Mouse (Mus musculus): ENCODE measurements around the gene Specc1. TPM values are rescaled to one million over a fixed set of nuclear protein-coding genes. Genes with fewer than 3 reads are reported as not detected.
A peak's percentile ranks its signal among the peaks of the same experiment; 100 is the strongest.

Gene Specc1
- polyA plus RNA-seq, 1 experiment, result 79.7 TPM

DNA sequence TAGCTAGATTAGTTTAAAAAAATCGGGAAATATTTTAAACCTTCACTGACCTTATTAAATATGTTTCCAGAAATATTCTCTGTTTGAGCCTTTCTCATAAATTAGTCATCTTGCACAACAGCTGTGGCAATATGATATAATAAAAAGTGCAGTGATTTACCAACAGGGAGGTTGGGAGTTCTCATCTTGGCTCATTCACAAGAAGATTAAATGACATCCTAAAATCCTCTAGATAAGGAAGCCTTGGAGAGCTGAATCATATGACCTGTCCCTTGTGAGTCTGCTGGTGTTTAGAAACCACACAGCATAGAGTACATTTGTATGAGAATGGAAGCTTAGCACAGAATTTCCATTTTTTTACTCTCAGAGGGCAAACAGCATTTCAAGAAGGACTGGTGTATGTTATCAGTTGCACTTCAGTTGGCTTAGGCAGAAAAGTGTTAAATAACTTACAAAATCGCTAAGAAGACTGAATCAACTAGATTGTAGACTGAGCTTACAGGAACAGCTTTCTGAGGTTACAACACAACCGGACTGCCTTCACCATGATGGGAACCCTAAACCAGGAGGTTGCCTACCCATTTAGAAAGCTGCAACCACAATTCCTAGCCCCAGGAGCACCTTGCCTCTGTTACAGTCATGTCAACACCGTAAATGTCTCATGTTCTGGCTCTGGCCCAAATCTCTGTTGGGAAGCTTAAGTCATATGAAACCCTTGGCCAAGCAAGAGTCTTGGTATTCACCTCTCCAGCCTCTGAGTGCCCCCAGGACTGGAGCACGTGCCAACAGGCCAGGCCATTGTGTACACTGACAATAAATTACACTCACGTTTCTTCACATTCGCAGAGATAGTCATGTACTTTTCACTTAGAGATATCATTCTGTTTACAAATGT lies 188.9 kb downstream of the Specc1 start:
- TF ChIP-seq CTCF (IDR thresholded peaks at IDR 0.05; ENCODE audit: borderline replicate concordance, insufficient read depth, low read depth, low read length) (no peak), POLR2A (IDR thresholded peaks at IDR 0.05; ENCODE audit: borderline replicate concordance, insufficient read depth, low read length) (no peak)
- Histone ChIP-seq H3K27me3 (ENCODE audit: control insufficient read depth, insufficient read depth, low read length) (no peaks in the 10 kb centered on the region), H3K4me3 (replicated peaks; ENCODE audit: insufficient read depth, low read depth, low read length) (no peak overlapping the region), H3K27ac (ENCODE audit: insufficient read depth, low read length) (no peak overlapping the region), H3K4me1 (ENCODE audit: control insufficient read depth, insufficient read depth, low read length) (peaks cover 6% of the 10 kb centered on the region; the same call in 1 of the 2 replicates)
- peak; percentile 23 to 45 for DNase-seq
- 55% methylated on average over 7 of the region's 7 CpGs for WGBS

DNA sequence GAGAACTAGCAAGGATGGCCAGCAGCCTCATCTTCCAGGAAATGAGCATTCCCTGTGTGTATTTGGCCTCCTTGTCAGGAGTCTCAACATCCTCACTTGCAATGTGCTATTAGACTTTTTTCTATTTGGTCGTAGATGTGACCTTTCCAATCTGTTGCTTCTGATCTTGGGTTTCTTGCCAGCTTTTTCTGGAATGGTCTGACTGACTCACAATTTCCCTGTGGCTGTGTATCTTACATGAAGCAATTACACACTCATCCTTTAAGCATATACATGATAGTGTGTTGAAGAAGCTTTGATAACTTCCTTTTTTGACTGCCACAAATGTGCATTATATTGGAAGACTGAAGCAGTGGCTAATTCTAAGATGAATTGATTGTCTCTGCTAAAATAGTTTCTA lies 190.1 kb downstream of the Specc1 start:
- TF ChIP-seq POLR2A (IDR thresholded peaks at IDR 0.05; ENCODE audit: borderline replicate concordance, insufficient read depth, low read length) (no peak), CTCF (IDR thresholded peaks at IDR 0.05; ENCODE audit: borderline replicate concordance, insufficient read depth, low read depth, low read length) (no peak)
- Histone ChIP-seq H3K4me3 (replicated peaks; ENCODE audit: insufficient read depth, low read depth, low read length) (no peak overlapping the region), H3K27ac (ENCODE audit: insufficient read depth, low read length) (no peak overlapping the region), H3K27me3 (ENCODE audit: control insufficient read depth, insufficient read depth, low read length) (no peaks in the 10 kb centered on the region), H3K4me1 (ENCODE audit: control insufficient read depth, insufficient read depth, low read length) (peaks cover 6% of the 10 kb centered on the region; the same call in 1 of the 2 replicates)
- DNase-seq, result no peak
- 12% methylated on average over 1 of the region's 1 CpGs for WGBS

DNA sequence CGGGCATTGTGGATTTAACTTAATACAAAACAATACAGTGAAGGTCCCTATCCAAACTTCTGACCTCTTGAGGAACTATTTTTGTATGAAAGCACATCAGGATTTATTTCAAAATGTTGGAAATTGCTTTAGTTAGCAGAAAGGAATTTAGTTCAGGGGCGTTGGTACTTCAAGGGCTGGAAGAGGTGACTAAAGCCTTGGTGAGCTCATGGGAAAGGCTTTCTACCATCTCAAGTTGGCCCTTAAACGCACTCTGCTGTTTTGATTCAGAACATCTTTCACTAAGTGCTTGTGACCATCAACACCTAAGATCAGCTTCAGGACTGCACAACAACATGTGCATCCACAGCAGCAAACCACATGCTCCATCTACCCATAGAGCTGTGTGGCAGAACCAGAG lies 191.5 kb downstream of the Specc1 start:
- no peak for TF ChIP-seq CTCF (IDR thresholded peaks at IDR 0.05; ENCODE audit: borderline replicate concordance, insufficient read depth, low read depth, low read length)
- TF ChIP-seq POLR2A (IDR thresholded peaks at IDR 0.05; ENCODE audit: borderline replicate concordance, insufficient read depth, low read length), result no peak
- DNase-seq, result no peak
- WGBS, result 97% methylated on average over 3 of the region's 3 CpGs
- Histone ChIP-seq H3K4me3 (replicated peaks; ENCODE audit: insufficient read depth, low read depth, low read length) (no peak overlapping the region), H3K27me3 (ENCODE audit: control insufficient read depth, insufficient read depth, low read length) (no peaks in the 10 kb centered on the region), H3K4me1 (ENCODE audit: control insufficient read depth, insufficient read depth, low read length) (peaks cover 6% of the 10 kb centered on the region; the same call in 1 of the 2 replicates), H3K27ac (ENCODE audit: insufficient read depth, low read length) (no peak overlapping the region)

DNA sequence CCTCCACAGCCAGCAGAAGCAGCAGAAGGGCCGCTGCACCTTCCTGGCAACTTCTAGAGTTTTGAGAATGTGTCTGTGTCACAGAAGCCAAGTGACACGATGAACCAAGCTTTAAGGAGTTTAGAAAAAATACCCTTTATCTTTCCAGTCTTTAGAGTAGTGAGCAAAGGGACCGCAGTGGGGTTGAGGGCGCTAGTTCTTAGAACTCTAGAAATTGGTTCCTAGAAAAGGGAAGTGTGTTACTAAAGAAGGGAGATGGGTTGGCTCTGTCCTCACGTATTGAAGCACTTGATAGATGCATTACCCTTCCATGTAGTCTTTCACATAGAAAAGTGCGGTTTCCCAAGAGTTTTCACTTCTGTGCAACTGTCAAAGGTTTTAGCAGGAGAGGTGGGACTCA lies 191.9 kb downstream of the Specc1 start:
- 87% methylated on average over 6 of the region's 6 CpGs for WGBS
- Histone ChIP-seq H3K4me3 (replicated peaks; ENCODE audit: insufficient read depth, low read depth, low read length) (no peak overlapping the region), H3K27ac (ENCODE audit: insufficient read depth, low read length) (no peak overlapping the region), H3K4me1 (ENCODE audit: control insufficient read depth, insufficient read depth, low read length) (peaks cover 6% of the 10 kb centered on the region; the same call in 1 of the 2 replicates), H3K27me3 (ENCODE audit: control insufficient read depth, insufficient read depth, low read length) (no peaks in the 10 kb centered on the region)
- DNase-seq, result no peak
- TF ChIP-seq CTCF (IDR thresholded peaks at IDR 0.05; ENCODE audit: borderline replicate concordance, insufficient read depth, low read depth, low read length), result no peak
- no peak for TF ChIP-seq POLR2A (IDR thresholded peaks at IDR 0.05; ENCODE audit: borderline replicate concordance, insufficient read depth, low read length)

DNA sequence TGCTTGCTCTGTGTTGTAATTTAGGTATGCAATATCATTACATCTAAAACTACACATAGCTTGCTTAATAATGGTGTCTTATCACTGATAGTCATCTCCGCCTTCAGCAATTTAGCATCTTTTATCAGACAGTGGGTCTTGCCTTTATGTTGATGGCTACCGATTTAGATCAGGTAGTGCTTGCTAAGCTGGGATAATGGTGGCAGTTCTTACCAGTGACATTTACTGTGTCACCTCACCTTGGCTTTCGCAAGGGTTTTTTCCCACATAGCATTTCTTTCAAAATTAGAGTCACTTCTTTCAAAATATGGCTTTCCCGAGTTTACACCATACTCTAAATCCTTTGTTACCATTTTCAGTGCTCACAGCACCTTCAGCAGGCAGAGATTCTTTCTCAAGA lies 196.5 kb downstream of the Specc1 start:
- no peaks in the 10 kb centered on the region for H3K27me3 ChIP-seq (ENCODE audit: control insufficient read depth, insufficient read depth, low read length)
- no peaks in the 10 kb centered on the region for H3K4me1 ChIP-seq (ENCODE audit: control insufficient read depth, insufficient read depth, low read length)
- 91% methylated on average over 4 of the region's 4 CpGs for WGBS
- TF ChIP-seq CTCF (IDR thresholded peaks at IDR 0.05; ENCODE audit: borderline replicate concordance, insufficient read depth, low read depth, low read length) (no peak), POLR2A (IDR thresholded peaks at IDR 0.05; ENCODE audit: borderline replicate concordance, insufficient read depth, low read length) (no peak)
- no peak overlapping the region for H3K4me3 ChIP-seq (replicated peaks; ENCODE audit: insufficient read depth, low read depth, low read length)
- H3K27ac ChIP-seq (ENCODE audit: insufficient read depth, low read length), result no peak overlapping the region
- DNase-seq, result no peak

DNA sequence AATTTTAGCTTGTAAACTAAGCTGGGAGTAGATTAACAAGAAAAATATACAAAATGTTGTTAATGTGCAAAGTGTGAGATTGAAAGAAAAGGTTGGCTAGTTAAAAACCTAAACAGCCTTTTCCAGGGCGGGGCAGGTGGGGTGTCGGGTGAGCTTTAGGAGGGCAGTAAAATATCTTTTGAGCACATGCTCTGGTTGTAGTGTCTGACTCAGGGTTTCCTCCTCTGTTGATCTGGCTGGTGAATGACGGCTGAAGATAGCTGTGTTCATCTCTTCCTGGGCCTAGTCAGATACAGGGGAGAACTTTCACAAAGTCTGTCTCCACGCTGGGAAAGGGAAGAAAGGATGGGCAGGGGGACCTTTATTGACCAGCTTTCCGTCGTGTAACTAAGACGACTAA lies 203.2 kb downstream of the Specc1 start:
- H3K27me3 ChIP-seq (ENCODE audit: control insufficient read depth, insufficient read depth, low read length), result no peaks in the 10 kb centered on the region
- H3K27ac ChIP-seq (ENCODE audit: insufficient read depth, low read length), result no peak overlapping the region
- WGBS, result 93% methylated on average over 7 of the region's 7 CpGs
- H3K4me1 ChIP-seq (ENCODE audit: control insufficient read depth, insufficient read depth, low read length), result no peaks in the 10 kb centered on the region
- no peak overlapping the region for H3K4me3 ChIP-seq (replicated peaks; ENCODE audit: insufficient read depth, low read depth, low read length)
- no peak for TF ChIP-seq POLR2A (IDR thresholded peaks at IDR 0.05; ENCODE audit: borderline replicate concordance, insufficient read depth, low read length)
- no peak for TF ChIP-seq CTCF (IDR thresholded peaks at IDR 0.05; ENCODE audit: borderline replicate concordance, insufficient read depth, low read depth, low read length)
- DNase-seq, result no peak

DNA sequence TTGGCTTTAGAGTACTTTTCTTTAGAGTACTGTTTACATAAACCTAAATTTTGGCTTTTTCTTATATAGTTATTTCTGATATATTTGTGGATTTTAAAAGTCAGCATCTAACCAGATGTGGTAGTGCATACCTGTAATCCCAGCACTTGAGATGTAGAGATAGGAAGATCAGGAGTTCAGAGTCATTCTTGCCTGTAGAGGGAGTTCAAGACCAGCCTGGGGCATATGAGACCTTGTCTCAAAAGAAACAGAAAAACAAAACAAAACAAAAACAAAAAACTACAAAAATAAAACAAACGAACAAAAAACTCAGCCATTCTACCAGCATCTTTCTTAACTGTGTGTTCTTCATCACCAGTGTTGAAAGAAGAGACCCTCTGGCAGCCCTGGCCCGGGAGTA lies 204.9 kb downstream of the Specc1 start:
- no peak for TF ChIP-seq CTCF (IDR thresholded peaks at IDR 0.05; ENCODE audit: borderline replicate concordance, insufficient read depth, low read depth, low read length)
- no peak for TF ChIP-seq POLR2A (IDR thresholded peaks at IDR 0.05; ENCODE audit: borderline replicate concordance, insufficient read depth, low read length)
- DNase-seq, result no peak
- Histone ChIP-seq H3K4me3 (replicated peaks; ENCODE audit: insufficient read depth, low read depth, low read length) (no peak overlapping the region), H3K27me3 (ENCODE audit: control insufficient read depth, insufficient read depth, low read length) (no peaks in the 10 kb centered on the region), H3K27ac (ENCODE audit: insufficient read depth, low read length) (no peak overlapping the region), H3K4me1 (ENCODE audit: control insufficient read depth, insufficient read depth, low read length) (no peaks in the 10 kb centered on the region)
- WGBS, result 83% methylated on average over 2 of the region's 2 CpGs

DNA sequence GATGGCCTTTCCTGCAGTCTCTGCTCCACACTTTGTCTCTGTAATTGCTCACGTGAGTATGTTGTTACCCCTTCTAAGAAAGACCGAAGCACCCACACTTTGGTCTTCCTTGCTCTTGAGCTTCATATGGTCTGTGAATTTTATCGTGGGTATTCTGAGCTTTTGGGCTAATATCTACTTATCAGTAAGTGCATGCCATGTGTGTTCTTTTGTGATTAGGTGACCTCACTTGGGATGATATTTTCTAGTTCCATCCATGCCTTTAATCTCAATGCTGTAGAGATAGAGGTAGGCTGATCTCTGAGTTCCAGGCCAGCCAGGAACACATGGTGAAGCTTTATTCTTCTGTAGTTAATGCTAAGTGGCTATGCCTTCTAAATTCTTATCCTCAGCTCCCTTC lies 207.8 kb downstream of the Specc1 start:
- Histone ChIP-seq H3K4me1 (ENCODE audit: control insufficient read depth, insufficient read depth, low read length) (no peaks in the 10 kb centered on the region), H3K27me3 (ENCODE audit: control insufficient read depth, insufficient read depth, low read length) (no peaks in the 10 kb centered on the region), H3K4me3 (replicated peaks; ENCODE audit: insufficient read depth, low read depth, low read length) (no peak overlapping the region), H3K27ac (ENCODE audit: insufficient read depth, low read length) (no peak overlapping the region)
- 95% methylated on average over 3 of the region's 3 CpGs for WGBS
- DNase-seq, result no peak
- TF ChIP-seq POLR2A (IDR thresholded peaks at IDR 0.05; ENCODE audit: borderline replicate concordance, insufficient read depth, low read length) (no peak), CTCF (IDR thresholded peaks at IDR 0.05; ENCODE audit: borderline replicate concordance, insufficient read depth, low read depth, low read length) (no peak)
